Mouse (Mus musculus) midbrain, postnatal 0 days (tissue): ENCODE results near the gene Ptgs2. TPM values are rescaled to one million over a fixed set of nuclear protein-coding genes. Genes with fewer than 3 reads are reported as not detected.

Experiments used
- ATAC-seq: fragments of 200-750 bp; cut with Nextera tagmentation; 2 replicates; pipeline ENCODE4 v1.8.0; 2017; ENCODE audit warnings: moderate number of reproducible peaks, mild to moderate bottlenecking, moderate TSS enrichment, moderate library complexity; ENCODE audit not compliant: low FRiP score
- DNase-seq: peaks from one replicate; pipeline ENCODE4 v3.0.0-alpha.2; 2015; ENCODE audit warnings: low spot score
- H3K27ac ChIP-seq: fragments of 300-500 bp; sonication (generic); 2 replicates; pipeline ENCODE4 v1.5.1; 2014; ENCODE audit warnings: low read depth, mild to moderate bottlenecking, low read length, mixed read lengths
- H3K27me3 ChIP-seq: fragments of 300-500 bp; sonication (generic); 2 replicates; pipeline ENCODE4 v1.6.1; 2014; ENCODE audit warnings: low read length, control low read depth, mixed read lengths; ENCODE audit not compliant: insufficient read depth
- H3K36me3 ChIP-seq: fragments of 300-500 bp; sonication (generic); 2 replicates; pipeline ENCODE4 v1.6.1; 2014; ENCODE audit warnings: low read length, control low read depth, mixed read lengths; ENCODE audit not compliant: insufficient read depth
- H3K4me1 ChIP-seq: fragments of 300-500 bp; sonication (generic); 2 replicates; pipeline ENCODE4 v1.6.1; 2014; ENCODE audit warnings: mild to moderate bottlenecking, control low read depth, antibody characterized with exemption, low read length, mixed read lengths; ENCODE audit not compliant: insufficient read depth
- H3K4me2 ChIP-seq: fragments of 300-500 bp; sonication (generic); 2 replicates; pipeline ENCODE4 v1.6.1; 2014; ENCODE audit warnings: low read depth, mild to moderate bottlenecking, low read length, mixed read lengths; ENCODE audit not compliant: poor library complexity, severe bottlenecking
- H3K4me3 ChIP-seq: fragments of 300-500 bp; sonication (generic); 2 replicates; pipeline ENCODE4 v1.5.1; 2014; ENCODE audit warnings: low read depth, mild to moderate bottlenecking, low read length, moderate library complexity
- H3K9ac ChIP-seq: fragments of 300-500 bp; sonication (generic); replicated peaks from 2 replicates; pipeline ENCODE4 v1.6.1; 2014; ENCODE audit warnings: mild to moderate bottlenecking, low read length, moderate library complexity, mixed read lengths; ENCODE audit not compliant: poor library complexity, severe bottlenecking
- H3K9me3 ChIP-seq: fragments of 300-500 bp; sonication (generic); 2 replicates; pipeline ENCODE4 v1.6.1; 2016; ENCODE audit warnings: low read length, control low read depth
- CTCF ChIP-seq: IDR thresholded peaks from 2 replicates; pipeline ENCODE4 v1.5.1; 2016; ENCODE audit warnings: antibody characterized with exemption, mild to moderate bottlenecking
- WGBS: fragments of 180-500 bp; shearing (Covaris S2); extraction: QIAGEN DNeasy Blood & Tissue Kit; methylation state at CpG from one replicate; pipeline ENCODE4 v1.1.7; 2014; 5-methylcytosine and 5-hydroxymethylcytosine counted together
- polyA plus RNA-seq: library from polyadenylated mRNA; unstranded; fragments of >200 nt; fragmentation: Nextera tagmentation; extraction: Ambion mirVana; gene quantifications from 2 replicates; pipeline ENCODE4 v1.2.1, GENCODE M21; 2015
- total RNA-seq: library from RNA; depleted of rRNA; stranded (reverse); fragments of >200 nt; gene quantifications from 2 replicates; pipeline ENCODE4 v1.2.3, GENCODE M21; 2014

Ptgs2 gene
- total and polyA plus RNA-seq, 2 experiments from 2014 or later: 0.05 to 0.49 TPM

DNA sequence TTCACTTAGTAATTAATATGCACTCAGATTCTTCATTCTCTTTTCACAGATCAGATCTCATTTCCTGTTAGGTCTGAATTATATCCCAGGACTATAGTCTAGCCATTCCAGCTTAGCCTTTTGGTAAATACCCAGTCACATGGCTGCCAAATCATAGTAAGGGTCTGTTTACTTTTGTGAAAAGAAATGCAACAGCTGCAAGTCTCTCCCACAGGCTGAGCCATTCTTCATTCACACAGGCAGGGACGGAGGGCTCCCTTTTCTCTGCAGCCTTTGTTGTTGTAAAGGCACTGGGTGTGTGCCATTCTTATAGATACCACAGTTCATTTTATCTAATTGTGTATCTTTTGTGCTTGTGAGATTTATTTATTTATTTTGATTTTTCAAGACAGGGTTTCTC, 9.6 kb upstream of the Ptgs2 start:
- ATAC-seq (no peak), DNase-seq (no peak)
- no peak for TF ChIP-seq CTCF
- Histone ChIP-seq H3K36me3 (no peaks in the 10 kb centered on the region), H3K27ac (no peak overlapping the region), H3K27me3 (no peaks in the 10 kb centered on the region), H3K4me2 (no peak overlapping the region), H3K9ac (no peak overlapping the region), H3K4me1 (no peaks in the 10 kb centered on the region), H3K9me3 (no peaks in the 10 kb centered on the region), H3K4me3 (no peak overlapping the region)
- WGBS: 39% methylated on average over 1 of the region's 1 CpGs

DNA sequence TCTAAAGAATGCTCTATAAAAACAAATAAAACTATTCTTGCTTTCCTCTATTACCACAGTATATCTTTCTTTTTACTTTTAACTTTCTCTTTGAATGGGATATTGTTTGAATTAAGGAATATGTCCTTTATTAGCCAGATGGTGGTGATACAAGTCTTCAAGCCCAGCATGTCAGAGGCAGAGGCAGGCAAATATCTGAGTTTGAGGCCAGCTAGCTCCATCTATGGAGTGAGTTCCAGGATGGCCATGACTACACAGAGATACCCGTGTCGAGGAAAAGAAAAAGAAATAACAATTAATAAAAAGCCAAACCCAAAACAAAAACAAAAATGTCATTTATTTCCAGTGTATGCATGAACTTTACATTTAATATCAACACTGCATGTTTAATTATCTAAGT, 2.8 kb upstream of the Ptgs2 start:
- no peak overlapping the region for H3K4me2 ChIP-seq
- H3K27ac ChIP-seq: no peak overlapping the region
- TF ChIP-seq CTCF: no peak
- ATAC-seq: no peak
- H3K36me3 ChIP-seq: no peaks in the 10 kb centered on the region
- DNase-seq: no peak
- 95% methylated on average over 2 of the region's 2 CpGs for WGBS
- H3K9ac ChIP-seq: no peak overlapping the region
- H3K9me3 ChIP-seq: no peaks in the 10 kb centered on the region
- H3K4me1 ChIP-seq: 0 out of 2 replicates have a peak, but pooled peaks cover 4% of the 10 kb centered on the region
- H3K4me3 ChIP-seq: no peak overlapping the region
- no peaks in the 10 kb centered on the region for H3K27me3 ChIP-seq

DNA sequence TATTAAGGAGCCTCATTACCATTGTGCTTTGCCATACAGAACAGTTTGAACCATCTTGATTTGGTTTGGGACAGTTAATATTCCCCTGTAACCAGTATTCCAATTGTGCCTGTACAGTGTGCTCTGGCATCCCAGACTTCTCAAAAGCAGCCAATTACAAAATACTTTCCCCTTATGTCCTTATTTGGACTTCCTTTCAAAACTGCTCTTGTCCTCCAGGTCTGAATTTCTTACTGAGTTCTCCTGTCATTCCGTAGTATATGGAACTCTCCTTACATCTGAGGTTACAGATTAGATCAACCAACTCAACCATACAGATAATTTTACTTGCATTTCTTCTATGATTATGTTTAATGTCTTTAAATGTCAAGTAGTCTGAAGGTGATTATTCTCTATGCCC, 2.1 kb upstream of the Ptgs2 start:
- no peak for TF ChIP-seq CTCF
- H3K9ac ChIP-seq: no peak overlapping the region
- H3K27ac ChIP-seq: no peak overlapping the region
- no peak overlapping the region for H3K4me2 ChIP-seq
- 0 out of 2 replicates have a peak, but pooled peaks cover 4% of the 10 kb centered on the region for H3K4me1 ChIP-seq
- DNase-seq: no peak
- H3K9me3 ChIP-seq: no peaks in the 10 kb centered on the region
- 63% methylated on average over 1 of the region's 1 CpGs for WGBS
- H3K4me3 ChIP-seq: no peak overlapping the region
- no peaks in the 10 kb centered on the region for H3K27me3 ChIP-seq
- no peaks in the 10 kb centered on the region for H3K36me3 ChIP-seq
- no peak for ATAC-seq

DNA sequence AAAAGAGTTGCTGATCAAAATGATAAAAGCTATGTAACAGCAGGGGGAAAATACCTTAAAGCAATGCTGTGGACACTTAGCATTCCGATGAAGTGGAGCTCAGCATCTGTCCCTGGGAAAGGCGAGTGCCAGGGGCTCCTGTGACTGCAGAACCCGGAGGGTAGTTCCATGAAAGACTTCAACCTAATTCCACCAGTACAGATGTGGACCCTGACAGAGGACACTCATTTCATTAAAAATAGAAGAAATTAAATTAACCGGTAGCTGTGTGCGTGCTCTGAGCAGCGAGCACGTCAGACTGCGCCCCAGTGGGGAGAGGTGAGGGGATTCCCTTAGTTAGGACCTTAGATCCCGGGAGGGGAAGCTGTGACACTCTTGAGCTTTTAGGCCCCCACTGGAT, 457 bp upstream of the Ptgs2 start:
- Histone ChIP-seq H3K4me1 (0 out of 2 replicates have a peak, but pooled peaks cover 4% of the 10 kb centered on the region), H3K9ac (peak overlapping the region; percentile 54), H3K4me3 (peak overlapping the region; percentile 52), H3K4me2 (peak overlapping the region; percentile 99), H3K36me3 (no peaks in the 10 kb centered on the region), H3K27ac (no peak overlapping the region), H3K27me3 (no peaks in the 10 kb centered on the region), H3K9me3 (no peaks in the 10 kb centered on the region)
- ATAC-seq (peak; percentile 45; the same call in 1 of the 2 replicates), DNase-seq (no peak)
- WGBS: 3% methylated on average over 9 of the region's 9 CpGs
- TF ChIP-seq CTCF: no peak

DNA sequence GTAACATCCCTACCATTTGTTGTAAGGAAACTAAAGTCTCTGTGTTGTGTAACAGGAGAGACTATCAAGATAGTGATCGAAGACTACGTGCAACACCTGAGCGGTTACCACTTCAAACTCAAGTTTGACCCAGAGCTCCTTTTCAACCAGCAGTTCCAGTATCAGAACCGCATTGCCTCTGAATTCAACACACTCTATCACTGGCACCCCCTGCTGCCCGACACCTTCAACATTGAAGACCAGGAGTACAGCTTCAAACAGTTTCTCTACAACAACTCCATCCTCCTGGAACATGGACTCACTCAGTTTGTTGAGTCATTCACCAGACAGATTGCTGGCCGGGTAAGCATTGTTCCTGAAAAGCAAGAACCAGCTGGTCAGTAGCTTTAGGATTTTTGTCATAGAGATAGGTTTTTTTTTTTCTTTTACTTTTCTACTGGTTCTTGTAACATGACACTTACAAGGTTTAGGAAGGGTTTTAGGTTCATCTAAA, 4.4 kb downstream of the Ptgs2 start:
- no peak for TF ChIP-seq CTCF
- no peak overlapping the region for H3K9ac ChIP-seq
- no peaks in the 10 kb centered on the region for H3K27me3 ChIP-seq
- no peak overlapping the region for H3K4me3 ChIP-seq
- WGBS: 90% methylated on average over 6 of the region's 6 CpGs
- ATAC-seq: no peak
- 0 out of 2 replicates have a peak, but pooled peaks cover 4% of the 10 kb centered on the region for H3K4me1 ChIP-seq
- no peak overlapping the region for H3K4me2 ChIP-seq
- no peak overlapping the region for H3K27ac ChIP-seq
- DNase-seq: no peak
- no peaks in the 10 kb centered on the region for H3K9me3 ChIP-seq
- H3K36me3 ChIP-seq: no peaks in the 10 kb centered on the region

DNA sequence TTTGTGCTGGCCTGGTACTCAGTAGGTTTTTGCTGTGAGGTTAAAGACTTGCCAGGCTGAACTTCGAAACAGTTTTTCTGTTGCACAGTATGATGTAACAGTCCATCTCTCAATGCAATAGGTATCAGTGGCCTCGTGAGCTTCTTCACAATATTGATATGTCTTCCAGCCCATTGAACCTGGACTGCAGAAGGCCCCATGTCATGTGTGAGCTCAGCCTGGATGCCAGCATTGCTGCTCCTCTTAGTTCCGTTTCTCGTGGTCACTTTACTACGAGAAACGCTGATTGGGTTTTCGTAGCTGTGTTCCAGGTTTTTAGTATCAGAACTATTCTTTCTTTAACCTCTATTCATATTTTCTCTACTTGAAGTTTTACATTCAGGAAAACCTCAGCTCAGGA, 6.9 kb downstream of the Ptgs2 start:
- H3K4me2 ChIP-seq: no peak overlapping the region
- no peaks in the 10 kb centered on the region for H3K27me3 ChIP-seq
- H3K27ac ChIP-seq: no peak overlapping the region
- H3K9ac ChIP-seq: no peak overlapping the region
- no peaks in the 10 kb centered on the region for H3K36me3 ChIP-seq
- ATAC-seq (no peak), DNase-seq (no peak)
- no peaks in the 10 kb centered on the region for H3K4me1 ChIP-seq
- no peak for TF ChIP-seq CTCF
- 95% methylated on average over 7 of the region's 7 CpGs for WGBS
- no peaks in the 10 kb centered on the region for H3K9me3 ChIP-seq
- no peak overlapping the region for H3K4me3 ChIP-seq
